30 mouse cellular contexts compared by ENCODE assay signal in the genomic region with DNA sequence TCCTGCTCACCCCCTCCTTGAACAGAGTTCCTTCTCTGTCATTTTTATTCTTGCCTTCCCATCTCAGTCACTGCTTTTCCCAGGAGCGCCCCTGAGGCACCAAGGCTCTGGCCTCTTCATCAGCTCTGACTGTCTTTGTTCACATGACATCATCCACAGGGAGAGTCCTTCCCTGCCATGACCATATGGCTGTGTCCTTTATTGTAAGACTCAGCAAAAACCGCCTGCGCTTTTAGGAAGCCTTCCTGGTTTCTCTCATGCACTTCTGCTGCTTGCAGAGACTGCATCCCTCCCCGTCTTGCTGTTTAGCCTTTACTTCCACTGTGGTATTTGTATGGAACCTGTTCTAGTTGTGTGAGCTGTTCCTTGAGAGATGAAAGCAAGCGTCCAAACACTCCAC.
DNase-seq lines count a peak whose midpoint lies in the region; ATAC-seq and TF ChIP-seq lines count a peak whose summit lies in the region.
"Had no signal": no experiment of that assay in that cellular context is flagged by ENCODE, and none has a peak within 500 bp of the region (broad histone marks: within the 10 kb centered on the region; RNA-seq: fewer than 3 reads in every experiment).

No protein-coding gene starts in this region.

- peaks cover 33% of the 10 kb centered on the region for H3K4me1 ChIP-seq in cortical plate, adult 2 months (ENCODE audit: control insufficient read depth, insufficient read depth, low read length)
- H3K4me1 ChIP-seq in forebrain, postnatal 0 days (ENCODE audit: insufficient read depth), result no peaks in the 10 kb centered on the region
- H3K4me1 ChIP-seq: intestine, embryonic 15.5 days had no signal

- TF ChIP-seq POLR2A in cortical plate, adult 2 months (IDR thresholded peaks at IDR 0.05; ENCODE audit: extremely low read depth, insufficient read depth, low read length), result no peak

- 80% methylated on average over 5 of the region's 5 CpGs for WGBS in forebrain, postnatal 0 days

- no peaks in the 10 kb centered on the region for H3K9me3 ChIP-seq in forebrain, postnatal 0 days (ENCODE audit: low read length)
- H3K9me3 ChIP-seq: heart, embryonic 10.5 days; heart, embryonic 15.5 days; intestine, embryonic 15.5 days; lung, embryonic 15.5 days had no signal

- no peak for TF ChIP-seq CTCF in cortical plate, adult 2 months (IDR thresholded peaks at IDR 0.05; ENCODE audit: extremely low read depth, insufficient read depth, low read length)
- no peak for TF ChIP-seq CTCF in forebrain, postnatal 0 days (IDR thresholded peaks at IDR 0.05; ENCODE audit: low read depth)

- H3K4me3 ChIP-seq in cortical plate, adult 2 months (ENCODE audit: insufficient read depth, low read length), result no peak overlapping the region
- no peak overlapping the region for H3K4me3 ChIP-seq in forebrain, postnatal 0 days (ENCODE audit: low read depth, low read length)
- H3K4me3 ChIP-seq: embryonic facial prominence, embryonic 12.5 days; heart, embryonic 10.5 days; heart, embryonic 15.5 days; hindbrain, embryonic 12.5 days; intestine, embryonic 15.5 days; limb, embryonic 13.5 days; lung, embryonic 15.5 days had no signal

- H3K9ac ChIP-seq in forebrain, postnatal 0 days, result no peak overlapping the region
- H3K9ac ChIP-seq: embryonic facial prominence, embryonic 12.5 days; heart, embryonic 15.5 days; hindbrain, embryonic 12.5 days; intestine, embryonic 15.5 days; limb, embryonic 13.5 days; lung, embryonic 15.5 days had no signal

- ATAC-seq in forebrain, postnatal 0 days, result no peak
- ATAC-seq: forebrain, embryonic 16.5 days; intestine, embryonic 15.5 days; midbrain, embryonic 16.5 days; Patski had no signal

- no peaks in the 10 kb centered on the region for H3K27me3 ChIP-seq in forebrain, postnatal 0 days (ENCODE audit: insufficient read depth, low read length)
- H3K27me3 ChIP-seq: embryonic facial prominence, embryonic 12.5 days; heart, embryonic 15.5 days; hindbrain, embryonic 12.5 days; intestine, embryonic 15.5 days; limb, embryonic 13.5 days; lung, embryonic 15.5 days; Patski had no signal

- peak; percentile 53 for DNase-seq in cerebellum, adult 11 months
- DNase-seq in cerebellum, postnatal 14 days, result no peak
- DNase-seq in right cerebral cortex, adult 18-20 months, result peak; percentile 50
- DNase-seq in right cerebral cortex, adult 2 months (ENCODE audit: low spot score in 2 of 2), result no peak
- DNase-seq in cerebellum, adult 9-10 months, result peak; percentile 84
- no peak for DNase-seq in forebrain, postnatal 0 days
- no peak for DNase-seq in thymus, postnatal 25 days
- DNase-seq: adrenal gland, postnatal 25 days; embryo, embryonic 11 days; gastrocnemius, postnatal 14 days; kidney, adult 2 months; layer of hippocampus, adult 9-11 months; right cerebral cortex, postnatal 25 days; spleen, adult 18-20 months; thymus, postnatal 14 days had no signal

- H3K4me2 ChIP-seq in forebrain, postnatal 0 days (ENCODE audit: low read depth), result no peak overlapping the region
- H3K4me2 ChIP-seq: embryonic facial prominence, embryonic 12.5 days; heart, embryonic 15.5 days; hindbrain, embryonic 12.5 days; intestine, embryonic 15.5 days; limb, embryonic 13.5 days; liver, embryonic 11.5 days; lung, embryonic 15.5 days; midbrain, embryonic 11.5 days had no signal

- H3K36me3 ChIP-seq in forebrain, postnatal 0 days (ENCODE audit: insufficient read depth), result no peaks in the 10 kb centered on the region
- H3K36me3 ChIP-seq: embryonic facial prominence, embryonic 12.5 days; heart, embryonic 10.5 days; heart, embryonic 15.5 days; hindbrain, embryonic 12.5 days; intestine, embryonic 15.5 days; limb, embryonic 13.5 days; lung, embryonic 15.5 days had no signal

- H3K27ac ChIP-seq in cortical plate, adult 2 months (ENCODE audit: insufficient read depth, low read length), result peak overlapping the region; percentile 9; the same call in 1 of the 2 replicates
- H3K27ac ChIP-seq in forebrain, postnatal 0 days (ENCODE audit: low read depth, low read length), result no peak overlapping the region
- H3K27ac ChIP-seq: embryonic facial prominence, embryonic 12.5 days; hindbrain, embryonic 12.5 days; hindbrain, postnatal 0 days; intestine, embryonic 15.5 days; kidney, postnatal 0 days; limb, embryonic 13.5 days; lung, embryonic 15.5 days had no signal

Comparison
In these comparisons a context has a peak if more than half of its experiments do, and no peak if none do; other contexts are left out.
1. DNase-seq: peak in cerebellum, adult 11 months (single experiment), right cerebral cortex, adult 18-20 months (single experiment) and cerebellum, adult 9-10 months (single experiment); none in cerebellum, postnatal 14 days (0 of 2), right cerebral cortex, adult 2 months (0 of 2), forebrain, postnatal 0 days (single experiment) and thymus, postnatal 25 days (single experiment).